In the genomic region with DNA sequence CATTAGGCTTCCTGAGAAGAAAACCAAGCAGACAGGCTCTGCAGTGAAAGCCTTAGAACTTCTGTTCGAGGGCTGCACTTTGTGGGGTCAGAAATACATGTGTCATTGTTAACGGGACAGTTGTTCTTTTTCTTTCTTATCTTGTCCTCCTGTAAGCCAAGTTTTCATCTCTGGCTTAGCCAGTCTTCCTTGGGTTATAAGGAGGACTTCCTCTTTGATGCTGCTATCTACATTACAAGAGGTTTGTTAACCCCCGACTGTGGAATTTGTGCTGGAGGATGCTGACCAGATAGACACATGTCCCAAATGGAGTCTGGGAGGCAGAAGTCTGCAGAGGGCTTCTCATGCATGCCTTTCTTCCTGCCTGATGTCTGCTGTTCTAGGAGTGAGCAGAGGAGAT, we compare ENCODE assay signal across 16 mouse cellular contexts.
"Had no signal": no experiment of that assay in that cellular context is flagged by ENCODE, and none has a peak within 500 bp of the region (broad histone marks: within the 10 kb centered on the region; RNA-seq: fewer than 3 reads in every experiment).

No protein-coding gene starts in this region.

- ATAC-seq: intestine, embryonic 15.5 days; lung, postnatal 0 days had no signal

- H3K9me3 ChIP-seq: intestine, embryonic 15.5 days; kidney, embryonic 15.5 days; limb, embryonic 15.5 days; liver, embryonic 13.5 days; midbrain, embryonic 10.5 days; neural tube, embryonic 12.5 days had no signal

- H3K27me3 ChIP-seq: intestine, embryonic 15.5 days; kidney, embryonic 15.5 days; limb, embryonic 15.5 days; liver, embryonic 13.5 days had no signal

- H3K4me2 ChIP-seq: intestine, embryonic 15.5 days; kidney, embryonic 15.5 days; limb, embryonic 15.5 days; liver, embryonic 13.5 days; neural tube, embryonic 12.5 days had no signal

- H3K9ac ChIP-seq: intestine, embryonic 15.5 days; kidney, embryonic 15.5 days; limb, embryonic 15.5 days; liver, embryonic 13.5 days; neural tube, embryonic 12.5 days had no signal

- H3K36me3 ChIP-seq: intestine, embryonic 15.5 days; kidney, embryonic 15.5 days; limb, embryonic 15.5 days; liver, embryonic 13.5 days; midbrain, embryonic 10.5 days; neural tube, embryonic 12.5 days had no signal

- DNase-seq: kidney, adult 2 months; kidney, postnatal 14 days; liver, embryonic 13.5 days; lung, adult 18-20 months; lung, postnatal 4 days; midbrain, embryonic 14.5 days; right cerebral cortex, postnatal 4 days; thymus, adult 18-20 months; thymus, postnatal 36 days had no signal

- H3K4me3 ChIP-seq: intestine, embryonic 15.5 days; kidney, embryonic 15.5 days; limb, embryonic 15.5 days; liver, embryonic 13.5 days; midbrain, embryonic 10.5 days; myocyte; neural tube, embryonic 12.5 days had no signal

- H3K27ac ChIP-seq: intestine, embryonic 15.5 days; limb, embryonic 15.5 days; liver, embryonic 13.5 days; midbrain, embryonic 10.5 days; neural tube, embryonic 12.5 days had no signal
